Mouse (Mus musculus) heart, postnatal 25 days (tissue): ENCODE measurements at regions not wholly inside any gene's neighbourhood (a gene's known extent, or its start where the extent isn't known, plus 50 kb on each side); places are given as distances from the start of the nearest gene placed in this dataset.
A peak's percentile ranks its signal among the peaks of the same experiment; 100 is the strongest.

Experiments used
- DNase-seq: peaks from one replicate; pipeline ENCODE4 v3.0.0; 2022; ENCODE audit warnings: low spot score
- intact Hi-C: fragments of 180-260 bp; cut with DNase I; formaldehyde crosslinking; loops from one replicate; pipeline ENCODE4 v1.15.1; 2025

GRCm38 (mm10) chr3:37999779-38000178 lies 275.5 kb upstream of the Gm5148 start:
- intact Hi-C loops = no loop called here
- DNase-seq = no peak

DNA sequence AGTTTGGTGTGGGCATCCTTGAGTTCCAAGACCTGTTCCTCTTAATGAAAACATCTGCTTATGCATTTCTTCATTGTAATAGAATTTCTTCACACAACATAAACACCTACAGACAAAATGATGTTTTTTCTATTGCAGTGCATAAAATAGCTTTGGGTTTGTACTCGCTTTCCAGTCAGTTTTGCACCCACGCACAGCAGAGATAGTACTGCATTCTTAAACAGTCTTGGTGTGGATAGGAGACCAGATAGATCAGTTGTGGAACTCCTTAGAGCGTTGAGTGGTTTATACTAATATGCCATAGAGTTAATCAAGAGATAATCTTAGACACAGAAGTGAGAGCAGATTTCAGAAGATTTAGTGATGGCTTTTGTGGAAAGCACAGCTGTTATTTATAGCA lies 273.7 kb upstream of the Gm5148 start:
- intact Hi-C loops = no loop called here

DNA sequence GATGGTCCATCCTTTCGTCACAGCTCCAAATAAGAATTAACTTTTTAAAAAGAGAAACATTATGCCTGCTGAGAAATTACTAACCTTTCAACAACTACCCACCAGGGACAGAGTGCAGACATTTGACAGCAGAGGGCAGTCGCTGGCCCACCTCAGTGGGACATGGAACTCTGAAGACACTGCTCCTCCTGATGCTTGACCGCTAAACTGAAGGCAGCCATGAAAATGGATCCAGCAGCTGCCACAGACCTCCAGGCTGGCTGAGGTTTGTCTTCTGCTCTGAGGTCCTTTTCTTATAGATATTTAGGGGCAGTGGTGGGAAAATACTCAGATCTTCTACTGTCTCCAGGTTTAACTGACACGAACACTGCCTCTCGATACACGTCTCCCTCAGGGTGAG lies 265.7 kb upstream of the Gm5148 start:
- intact Hi-C loops = no loop called here
- DNase-seq = no peak

More for the DNA sequence above, 273.7 kb upstream of the Gm5148 start:
- no peak for DNase-seq

DNA sequence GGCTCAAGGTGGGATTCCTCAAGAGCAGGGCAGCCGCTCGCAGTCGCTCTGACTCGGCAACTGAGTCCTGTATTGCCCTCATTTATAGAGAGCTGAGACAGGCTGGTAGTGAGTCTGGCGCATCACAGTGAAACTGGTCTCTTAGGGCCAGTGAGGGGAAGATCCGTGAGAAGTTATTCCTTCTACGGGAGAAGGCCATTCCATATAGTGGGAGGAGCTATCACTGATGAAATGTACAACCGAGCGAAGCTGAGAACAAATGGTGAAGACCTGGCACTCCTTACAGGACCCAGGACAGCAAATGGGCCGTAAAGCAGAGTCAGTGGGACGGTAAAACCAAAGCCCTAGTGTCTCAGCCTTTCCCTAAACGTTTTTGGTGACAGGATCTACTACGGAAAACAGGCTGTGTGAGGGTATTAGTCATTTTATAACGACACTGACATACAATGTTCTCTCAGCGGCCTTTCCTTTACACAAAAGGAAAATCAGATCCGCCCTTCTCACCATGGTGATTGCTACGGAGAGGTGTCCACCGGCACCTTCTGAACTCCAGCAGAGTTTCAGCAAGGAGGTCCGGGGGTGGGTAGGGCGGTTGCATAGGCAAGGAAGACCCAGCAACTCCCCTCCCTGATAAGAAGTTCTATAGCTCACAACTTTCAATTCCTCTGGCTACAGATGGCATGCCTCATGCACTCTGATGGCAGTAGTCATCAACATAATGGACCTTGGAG lies 263.6 kb upstream of the Gm5148 start:
- DNase-seq = no peak
- intact Hi-C loops = no loop called here

GRCm38 (mm10) chr3:37987007-37987774 lies 262.9 kb upstream of the Gm5148 start:
- DNase-seq = no peak
- intact Hi-C loops = no loop called here

GRCm38 (mm10) chr3:37984706-37985105 lies 260.4 kb upstream of the Gm5148 start:
- no peak for DNase-seq
- intact Hi-C loops = no loop called here

GRCm38 (mm10) chr3:37981481-37982180 lies 257.3 kb upstream of the Gm5148 start:
- intact Hi-C loops = no loop called here
- no peak for DNase-seq

DNA sequence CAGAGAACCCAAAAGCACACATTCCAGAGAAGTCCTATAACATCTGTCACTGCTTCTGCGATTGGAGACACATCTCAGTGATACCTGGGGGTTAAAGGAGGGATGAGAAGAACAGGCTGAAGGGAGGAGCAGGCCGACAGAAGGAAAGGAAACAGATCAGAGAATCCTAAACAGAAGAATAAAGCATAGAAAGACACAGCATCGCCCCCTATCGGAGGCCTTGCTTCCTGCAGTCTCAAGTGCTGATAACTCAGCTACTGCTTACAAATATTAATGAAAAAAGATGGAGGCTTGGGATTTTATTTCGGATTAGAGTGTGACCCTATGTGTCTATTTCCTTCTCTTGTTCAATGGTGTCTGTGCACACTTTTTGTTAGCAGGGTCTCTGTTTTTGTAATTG lies 255.6 kb upstream of the Gm5148 start:
- no peak for DNase-seq
- intact Hi-C loops = loop anchor here (2.0 to 10.0 kb wide), 7 partner anchors 35 to 338 kb away; no protein-coding TSS in a partner anchor

- intact Hi-C loops = loop anchor here (2.0 to 10.0 kb wide), 7 partner anchors 36 to 336 kb away; no protein-coding TSS in a partner anchor
- DNase-seq = peak; percentile 89
Measured at GRCm38 (mm10) chr3:37978481-37978880, 254.2 kb upstream of the Gm5148 start.

GRCm38 (mm10) chr3:37977453-37977852 lies 253.2 kb upstream of the Gm5148 start:
- DNase-seq = no peak
- intact Hi-C loops = loop anchor here (5.0 to 10.0 kb wide), 6 partner anchors 40 to 335 kb away; no protein-coding TSS in a partner anchor

GRCm38 (mm10) chr3:37976566-37976965 lies 252.3 kb upstream of the Gm5148 start:
- intact Hi-C loops = loop anchor here (5.0 to 10.0 kb wide), 6 partner anchors 39 to 334 kb away; no protein-coding TSS in a partner anchor
- peak; percentile 86 for DNase-seq

DNA sequence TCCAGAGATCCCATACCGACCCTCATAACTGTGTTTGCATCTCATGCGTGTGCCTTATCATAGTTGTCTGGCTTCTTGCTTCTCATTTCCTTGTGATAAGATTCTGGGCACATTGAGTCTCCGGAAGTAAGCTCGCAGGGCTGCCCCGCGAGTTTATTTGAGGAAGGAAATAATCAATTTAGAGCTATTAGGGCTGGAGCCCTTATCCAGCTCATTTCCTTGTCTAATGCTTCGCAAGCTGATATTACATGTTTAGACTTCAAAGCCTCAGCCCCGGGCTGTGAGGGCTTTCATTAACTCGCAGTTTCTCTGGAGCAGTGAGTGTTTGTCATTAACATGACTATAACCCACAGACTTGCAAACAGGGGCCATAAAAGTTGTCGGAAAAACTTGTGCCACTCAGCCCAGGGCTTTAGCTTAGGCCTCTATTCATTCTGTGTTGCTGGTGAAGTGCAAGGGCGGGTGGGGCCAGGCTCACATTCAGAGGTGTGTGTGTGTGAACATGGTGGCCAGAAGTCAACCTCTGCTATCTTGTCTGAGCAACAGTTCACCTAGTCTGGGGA lies 251.0 kb upstream of the Gm5148 start:
- DNase-seq = no peak
- intact Hi-C loops = loop anchor here (5.0 to 10.0 kb wide), 6 partner anchors 38 to 333 kb away; no protein-coding TSS in a partner anchor

DNA sequence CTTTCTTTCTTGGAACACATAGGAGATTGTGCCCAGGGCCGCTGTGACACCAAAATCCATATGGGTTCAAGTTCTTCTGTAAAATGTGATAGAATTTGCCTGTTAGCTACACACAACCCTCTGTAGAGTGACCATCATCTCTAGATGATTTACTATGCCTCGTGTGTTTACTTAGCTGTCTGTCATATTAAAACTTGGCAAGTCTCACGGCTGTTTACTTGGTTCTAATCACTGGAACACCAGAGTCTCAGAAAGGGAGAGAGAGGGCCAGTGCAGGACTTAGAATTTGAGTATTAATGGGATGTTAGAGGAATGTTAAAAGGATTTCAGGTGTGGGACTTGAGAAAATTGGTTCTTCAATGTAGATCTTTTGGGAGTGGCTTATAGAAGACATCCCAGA lies 248.6 kb upstream of the Gm5148 start:
- intact Hi-C loops = loop anchor here (10.0 kb wide), 2 partner anchors 202 to 232 kb away; no protein-coding TSS in a partner anchor
- no peak for DNase-seq

DNA sequence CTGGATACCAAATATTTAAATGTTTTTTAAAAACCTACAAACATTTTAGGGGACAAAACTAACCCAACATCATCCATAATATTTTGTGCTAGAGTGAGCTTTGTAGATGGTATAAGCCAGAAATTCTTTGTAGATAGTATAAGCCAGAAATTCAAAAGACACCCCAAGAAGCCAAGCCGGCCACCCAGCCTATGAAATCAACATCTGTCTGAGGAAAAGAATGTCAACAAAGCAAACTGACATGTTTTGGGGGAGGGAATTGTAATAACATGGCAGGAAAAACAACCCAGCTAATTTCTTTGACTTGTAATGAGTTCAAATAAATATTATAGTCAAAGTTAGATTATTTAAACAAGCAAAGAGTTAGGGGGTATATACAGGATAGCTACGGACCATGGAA lies 246.9 kb upstream of the Gm5148 start:
- intact Hi-C loops = loop anchor here (10.0 kb wide), 2 partner anchors 204 to 234 kb away; no protein-coding TSS in a partner anchor
- no peak for DNase-seq

GRCm38 (mm10) chr3:37968654-37969053 lies 244.4 kb upstream of the Gm5148 start:
- no peak for DNase-seq
- intact Hi-C loops = no loop called here

GRCm38 (mm10) chr3:37965221-37965620 lies 240.9 kb upstream of the Gm5148 start:
- intact Hi-C loops = no loop called here
- no peak for DNase-seq

GRCm38 (mm10) chr3:37964083-37964482 lies 239.8 kb upstream of the Gm5148 start:
- intact Hi-C loops = no loop called here
- DNase-seq = no peak

GRCm38 (mm10) chr3:37962811-37963210 lies 238.5 kb upstream of the Gm5148 start:
- DNase-seq = no peak
- intact Hi-C loops = no loop called here

DNA sequence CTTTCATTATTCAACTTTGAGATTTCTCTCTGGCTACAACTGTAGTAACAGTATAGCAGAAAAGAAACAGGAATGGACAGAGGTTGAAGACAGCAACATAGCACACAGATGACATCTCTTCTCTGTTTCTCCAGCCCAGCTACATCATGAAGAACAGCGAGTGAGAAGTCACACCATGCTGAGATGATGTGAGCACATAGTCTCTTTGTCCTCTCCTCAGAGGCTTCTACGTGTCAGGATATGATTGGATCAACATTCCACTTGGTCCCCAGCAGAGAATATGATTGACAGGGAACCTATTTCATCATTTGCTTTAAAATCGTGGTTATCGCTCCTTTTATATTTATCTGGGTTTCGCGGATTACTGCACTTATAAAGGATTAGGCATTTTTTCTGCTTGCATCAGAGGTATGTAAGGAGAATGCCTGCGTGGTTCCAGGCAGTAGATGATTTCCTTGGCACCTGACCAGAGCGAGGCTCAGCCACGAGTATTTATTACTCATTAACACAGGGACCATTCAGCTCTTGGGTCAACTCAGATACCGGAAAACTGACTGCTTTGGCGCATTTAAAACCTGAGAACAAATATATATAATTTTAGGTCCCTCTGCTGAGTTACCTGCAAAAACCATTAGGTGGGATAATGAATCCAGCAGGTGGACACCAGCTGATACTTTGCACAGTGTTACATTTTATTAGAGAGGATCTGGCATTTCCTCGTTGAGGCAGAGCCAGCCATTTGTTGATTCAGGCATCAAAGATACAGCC lies 237.9 kb upstream of the Gm5148 start:
- no peak for DNase-seq
- intact Hi-C loops = no loop called here
